Comparison of ENCODE assay signal across 24 mouse cellular contexts in genomic region chr5:125794318-125794717, GRCm38 (mm10).
"Had no signal": no experiment of that assay in that cellular context is flagged by ENCODE, and none has a peak within 500 bp of the region (broad histone marks: within the 10 kb centered on the region; RNA-seq: fewer than 3 reads in every experiment).

No protein-coding gene starts in this region.

- DNase-seq: liver, postnatal 0 days; lung, adult 2 months; lung, postnatal 14 days; lung, postnatal 36 days; retina, postnatal 1 day; right cerebral cortex, adult 18-20 months; right cerebral cortex, postnatal 25 days; right cerebral cortex, postnatal 4 days; thymus, adult 2 months; thymus, postnatal 25 days; thymus, postnatal 4 days had no signal

- H3K4me2 ChIP-seq: liver, embryonic 15.5 days; lung, embryonic 15.5 days; midbrain, embryonic 11.5 days; midbrain, embryonic 13.5 days; midbrain, embryonic 15.5 days; neural tube, embryonic 13.5 days; neural tube, embryonic 15.5 days; stomach, embryonic 15.5 days had no signal

- H3K9me3 ChIP-seq: liver, embryonic 15.5 days; lung, embryonic 15.5 days; midbrain, embryonic 13.5 days; midbrain, embryonic 15.5 days; neural tube, embryonic 13.5 days; neural tube, embryonic 15.5 days; stomach, embryonic 15.5 days had no signal

- H3K27ac ChIP-seq: liver, embryonic 15.5 days; lung, embryonic 15.5 days; macrophage; midbrain, embryonic 13.5 days; midbrain, embryonic 15.5 days; neural tube, embryonic 13.5 days; neural tube, embryonic 15.5 days; stomach, embryonic 15.5 days; stomach, postnatal 0 days had no signal

- H3K4me3 ChIP-seq: liver, embryonic 15.5 days; lung, embryonic 15.5 days; megakaryocyte, embryonic 14.5 days; midbrain, embryonic 13.5 days; midbrain, embryonic 15.5 days; myocyte; neural tube, embryonic 13.5 days; neural tube, embryonic 15.5 days; stomach, embryonic 15.5 days had no signal

- H3K4me1 ChIP-seq: liver, embryonic 15.5 days; lung, embryonic 15.5 days; megakaryocyte, embryonic 14.5 days; midbrain, embryonic 13.5 days; neural tube, embryonic 13.5 days; stomach, embryonic 15.5 days had no signal

- H3K27me3 ChIP-seq: liver, embryonic 15.5 days; lung, embryonic 15.5 days; megakaryocyte, embryonic 14.5 days; midbrain, embryonic 13.5 days; midbrain, embryonic 15.5 days; neural tube, embryonic 13.5 days; neural tube, embryonic 15.5 days; stomach, embryonic 15.5 days had no signal

- H3K36me3 ChIP-seq: liver, embryonic 15.5 days; lung, embryonic 15.5 days; midbrain, embryonic 13.5 days; midbrain, embryonic 15.5 days; neural tube, embryonic 13.5 days; neural tube, embryonic 15.5 days; stomach, embryonic 15.5 days had no signal

- ATAC-seq: liver, postnatal 0 days; lung, postnatal 0 days; midbrain, embryonic 13.5 days; midbrain, embryonic 15.5 days had no signal

- H3K9ac ChIP-seq: liver, embryonic 15.5 days; liver, postnatal 0 days; lung, embryonic 15.5 days; midbrain, embryonic 13.5 days; midbrain, embryonic 15.5 days; neural tube, embryonic 13.5 days; neural tube, embryonic 15.5 days; stomach, embryonic 15.5 days had no signal
